Mouse (Mus musculus): Measurements from ENCODE around the gene Minar1. TPM values are rescaled to one million over a fixed set of nuclear protein-coding genes. Genes with fewer than 3 reads are reported as not detected.

Minar1 gene
- 1 to 10 TPM in 1 of 2 experiments, under 1 TPM in 1; 0.24 to 1.1 TPM for polyA plus RNA-seq (2017; shearing (Covaris generic))

GRCm38 (mm10) chr9:89623006-89623760, at the start of gene Minar1:
Minar1 (minus strand) TSS chr9:89623125.

Other genes starting within 250 kb of the Minar1 start
- gene Tmed3, start 81.9 kb upstream of the Minar1 start, polyA plus RNA-seq (2017; shearing (Covaris generic)): 10 to 100 TPM; 44.5 to 47.9 TPM
- gene Ankrd34c, start 115.3 kb upstream of the Minar1 start, polyA plus RNA-seq (2017; shearing (Covaris generic)): under 1 TPM; 0.23 to 0.47 TPM

All from inflammation-experienced regulatory T-cells (primary cell).